Mouse (Mus musculus): ENCODE measurements around the gene Fmnl2.
A peak's percentile ranks its signal among the peaks of the same experiment; 100 is the strongest.

The Fmnl2 gene

DNA sequence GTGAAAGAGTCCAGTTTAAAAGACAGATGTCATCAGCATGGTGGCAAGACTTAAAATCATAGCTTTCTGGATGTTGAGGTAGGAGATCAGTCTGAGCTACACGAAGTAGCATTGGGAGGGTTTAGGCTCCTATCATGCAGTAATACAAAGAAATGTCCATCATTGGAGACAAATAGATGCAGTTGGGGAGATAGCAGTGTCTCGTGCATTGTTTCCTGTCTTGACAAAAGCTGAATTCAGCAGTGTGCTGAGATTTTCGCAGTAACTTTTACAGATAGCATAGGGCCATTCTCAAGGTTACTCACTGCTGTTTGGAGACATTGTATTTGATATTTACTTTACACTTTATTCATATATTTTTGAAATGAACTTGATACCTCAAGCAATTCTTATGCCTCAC lies 128.7 kb downstream of the Fmnl2 start:
- DNase-seq (ENCODE audit: low read depth, low spot score): no peak

DNA sequence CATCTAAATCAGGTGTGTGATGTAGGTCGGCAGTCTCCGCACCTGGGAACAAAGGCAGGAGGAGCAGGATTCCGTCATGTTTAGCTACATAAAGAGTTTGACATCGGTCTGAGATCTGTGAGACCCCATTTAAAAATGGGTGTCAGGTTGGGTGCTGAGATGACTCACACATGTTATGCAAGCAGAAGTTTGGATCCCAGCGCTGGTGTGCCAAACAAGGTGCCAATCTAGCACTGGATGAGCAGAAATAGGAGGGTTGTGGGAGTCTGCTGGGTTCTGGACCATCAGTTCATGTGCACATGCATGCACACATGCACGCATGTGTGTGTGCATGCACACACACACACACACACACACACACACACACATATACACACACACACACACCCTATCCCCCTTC lies 129.4 kb downstream of the Fmnl2 start:
- no peak for DNase-seq (ENCODE audit: low read depth, low spot score)

GRCm38 (mm10) chr2:52987637-52988295 lies 130.1 kb downstream of the Fmnl2 start:
- DNase-seq (ENCODE audit: low read depth, low spot score): no peak

DNA sequence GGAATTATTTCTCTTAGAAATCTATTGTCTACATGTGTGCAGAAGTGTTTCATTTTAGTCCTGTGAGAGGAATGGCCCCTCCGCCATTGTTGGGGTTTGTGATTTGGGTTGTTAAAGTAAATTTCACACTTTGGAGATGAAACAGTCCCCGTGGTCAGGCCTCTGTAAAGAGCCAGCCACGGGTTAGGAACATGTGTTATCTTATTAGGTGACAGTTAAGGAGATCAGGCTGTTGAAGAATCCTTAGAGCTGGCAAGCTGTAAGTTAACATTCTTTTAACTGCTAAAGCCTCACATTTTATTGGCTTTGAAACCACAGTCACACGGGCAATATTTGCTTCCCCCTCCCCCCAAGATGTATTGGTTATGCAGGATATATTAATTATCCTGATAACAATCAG lies 131.7 kb downstream of the Fmnl2 start:
- DNase-seq (ENCODE audit: low read depth, low spot score): no peak

GRCm38 (mm10) chr2:52990874-52991687 lies 133.4 kb downstream of the Fmnl2 start:
- DNase-seq (ENCODE audit: low read depth, low spot score): no peak

GRCm38 (mm10) chr2:52991688-52992194 lies 134.1 kb downstream of the Fmnl2 start:
- no peak for DNase-seq (ENCODE audit: low read depth, low spot score)

DNA sequence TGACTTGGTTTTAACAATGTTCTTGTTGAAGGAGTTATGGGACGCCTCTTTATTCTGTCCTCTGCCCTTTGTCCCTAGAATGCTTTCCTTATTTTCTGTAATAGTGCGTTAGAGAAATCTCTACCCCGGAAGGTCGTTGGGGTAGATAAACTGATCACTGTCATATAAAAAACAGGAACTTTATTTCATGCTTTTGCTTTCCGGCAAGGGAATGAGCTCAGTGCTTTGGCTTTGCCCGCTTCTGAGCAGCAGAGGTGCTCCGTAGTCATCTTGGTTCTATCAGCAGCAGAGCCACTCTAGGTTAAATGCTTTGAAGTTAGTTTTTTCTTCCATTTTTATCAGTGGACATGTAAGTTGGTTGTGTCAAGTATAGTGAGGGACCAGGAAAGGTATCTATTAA lies 135.6 kb downstream of the Fmnl2 start:
- DNase-seq (ENCODE audit: low read depth, low spot score): no peak

GRCm38 (mm10) chr2:52994526-52994925 lies 136.9 kb downstream of the Fmnl2 start:
- no peak for DNase-seq (ENCODE audit: low read depth, low spot score)

DNA sequence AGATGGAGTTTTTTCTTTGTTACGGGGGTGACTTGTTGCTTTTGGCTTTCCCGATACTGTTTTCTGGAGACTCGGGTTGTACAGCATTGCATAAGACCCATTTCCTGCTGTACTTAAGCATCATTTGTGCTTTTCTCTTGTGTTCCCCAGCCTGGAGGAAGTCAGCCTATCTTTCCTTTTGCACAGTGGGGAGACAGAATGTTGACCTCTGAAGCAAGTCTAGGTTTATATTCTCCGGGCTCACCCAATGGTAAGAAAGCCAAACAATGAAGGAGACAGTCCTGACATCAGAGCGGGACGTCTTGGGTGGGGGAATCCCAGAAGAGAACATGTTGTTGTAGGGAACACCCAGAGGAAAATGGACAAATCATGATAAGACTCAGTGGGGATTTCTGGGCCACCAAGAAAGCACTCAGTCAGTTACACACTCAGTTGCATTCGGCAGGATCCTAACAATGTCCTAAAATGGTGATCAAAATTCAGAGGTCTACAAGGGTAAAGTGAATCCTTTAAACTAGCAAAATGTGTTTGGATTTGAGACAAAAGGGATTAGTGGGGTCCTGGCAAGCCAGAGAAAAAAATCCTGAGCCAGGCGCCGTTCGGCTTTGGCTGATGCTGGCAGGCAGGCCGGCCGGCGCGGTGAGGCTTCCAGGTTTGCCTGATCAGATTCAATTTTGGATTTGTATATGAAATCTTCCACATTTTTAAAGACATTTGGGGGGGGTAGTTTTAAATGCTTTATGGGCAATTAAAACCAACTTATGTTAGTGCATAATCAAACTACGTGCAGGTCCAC lies 140.5 kb downstream of the Fmnl2 start:
- DNase-seq (ENCODE audit: low read depth, low spot score): no peak

DNA sequence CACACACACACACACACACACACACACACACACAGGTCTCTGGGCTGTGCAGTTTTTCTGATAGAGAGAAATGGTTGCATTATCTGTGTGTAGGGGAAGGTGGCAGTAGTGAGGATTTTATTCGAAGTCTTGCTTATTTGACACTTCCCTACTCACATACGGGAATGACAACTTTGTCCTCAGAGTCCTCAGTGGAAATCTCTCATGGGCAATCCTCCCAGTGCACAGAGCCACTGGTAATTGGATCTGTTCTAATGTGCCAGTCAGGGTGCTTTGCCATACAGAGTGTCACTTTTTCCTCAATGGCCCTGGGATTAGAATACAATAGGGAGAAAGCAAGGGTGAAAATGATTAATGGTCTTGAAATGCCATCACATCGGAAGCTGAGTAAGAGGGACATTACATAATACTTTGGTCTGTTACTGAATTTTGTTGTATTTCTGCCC lies 141.9 kb downstream of the Fmnl2 start:
- DNase-seq (ENCODE audit: low read depth, low spot score): no peak

DNA sequence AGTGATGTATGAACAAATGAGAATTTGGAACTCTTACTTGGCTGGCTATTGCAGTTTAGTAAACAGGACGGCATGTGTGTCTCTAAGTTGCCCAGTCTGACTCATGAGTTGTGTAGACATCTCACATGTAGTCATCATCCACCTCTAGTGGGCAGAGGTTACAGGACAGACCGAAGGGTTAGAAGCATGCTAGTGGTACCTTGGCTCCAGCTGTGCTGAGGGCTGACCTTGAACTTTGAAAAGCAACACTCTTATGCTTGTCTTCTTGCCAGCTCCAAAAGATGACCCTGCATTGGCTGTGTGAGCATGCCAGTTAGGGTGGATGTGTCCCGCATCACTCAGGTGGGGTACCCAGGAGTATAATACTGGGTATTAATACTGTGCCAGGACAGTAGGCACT lies 142.8 kb downstream of the Fmnl2 start:
- DNase-seq (ENCODE audit: low read depth, low spot score): no peak

GRCm38 (mm10) chr2:53006161-53006560 lies 148.5 kb downstream of the Fmnl2 start:
- no peak for DNase-seq (ENCODE audit: low read depth, low spot score)

DNA sequence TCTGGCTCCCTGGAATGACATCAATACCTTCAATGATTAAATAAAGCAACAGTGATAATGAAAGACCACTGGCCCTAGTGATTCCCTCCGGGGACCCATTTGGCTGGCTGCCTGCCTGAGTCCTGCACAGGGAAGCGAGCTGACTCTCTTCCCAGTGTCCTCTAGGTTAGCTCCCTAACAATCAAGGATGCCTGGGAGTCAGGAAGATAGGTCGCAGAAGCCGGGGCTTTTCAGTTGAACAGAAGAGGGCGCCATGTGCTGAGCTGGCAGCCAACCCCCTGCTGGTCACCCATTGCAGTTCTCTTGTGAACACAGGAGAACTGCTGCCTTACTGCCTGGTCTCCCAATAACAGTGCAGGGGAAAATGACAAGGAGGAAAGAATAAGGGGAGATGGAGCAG lies 149.5 kb downstream of the Fmnl2 start:
- DNase-seq (ENCODE audit: low read depth, low spot score): no peak

- no peak for DNase-seq (ENCODE audit: low read depth, low spot score)
Measured at GRCm38 (mm10) chr2:53013051-53013450, 155.4 kb downstream of the Fmnl2 start.

GRCm38 (mm10) chr2:53014451-53014850 lies 156.8 kb downstream of the Fmnl2 start:
- DNase-seq (ENCODE audit: low read depth, low spot score): no peak

DNA sequence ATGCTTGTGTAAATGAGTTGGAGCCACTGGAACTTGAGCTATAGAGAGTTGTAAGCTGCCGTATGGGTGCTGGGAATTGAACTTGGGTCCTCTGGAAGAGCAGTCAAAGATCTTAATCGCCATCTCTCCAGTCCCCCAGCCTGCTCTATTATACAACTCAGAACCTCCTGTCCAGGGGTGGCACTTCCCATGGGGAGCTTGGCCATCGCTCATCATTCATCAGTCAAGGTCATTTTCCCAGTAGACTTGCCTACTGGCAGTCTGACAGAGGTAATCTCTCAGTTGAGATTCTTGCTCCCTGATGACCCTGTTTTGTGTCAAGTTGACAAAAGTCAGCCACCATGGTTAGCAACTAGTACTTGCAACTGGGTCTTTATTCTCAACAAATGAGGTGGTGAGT lies 165.3 kb downstream of the Fmnl2 start:
- no peak for DNase-seq (ENCODE audit: low read depth, low spot score)

- no peak for DNase-seq (ENCODE audit: low read depth, low spot score)
Measured at GRCm38 (mm10) chr2:53026056-53026769, 168.6 kb downstream of the Fmnl2 start.

- no peak for DNase-seq (ENCODE audit: low read depth, low spot score)
Measured at GRCm38 (mm10) chr2:53028868-53029267, 171.2 kb downstream of the Fmnl2 start.

- peak; percentile 72 for DNase-seq (ENCODE audit: low read depth, low spot score)
Measured at GRCm38 (mm10) chr2:53029716-53030431, 172.2 kb downstream of the Fmnl2 start.

- no peak for DNase-seq (ENCODE audit: low read depth, low spot score)
Measured at GRCm38 (mm10) chr2:53030432-53030826, 172.8 kb downstream of the Fmnl2 start.

DNA sequence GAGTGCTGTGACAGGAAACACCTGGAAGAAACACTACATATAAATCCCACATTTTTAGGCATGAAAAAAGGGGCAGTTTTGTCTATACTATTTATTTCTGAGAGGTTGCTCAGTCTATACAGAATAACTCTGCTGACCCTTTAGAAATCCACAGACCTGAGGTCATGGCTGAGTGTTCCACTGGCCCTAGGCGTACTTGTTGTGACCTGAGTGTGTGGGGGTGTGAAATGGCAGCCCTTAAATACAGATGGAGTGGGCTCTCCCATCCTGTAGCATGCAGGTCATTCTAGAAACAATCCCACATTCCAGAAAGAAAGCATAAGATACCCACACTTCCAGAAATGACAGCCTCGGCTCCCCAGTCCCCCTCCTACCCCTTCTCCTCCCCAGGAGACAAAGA lies 180.6 kb downstream of the Fmnl2 start:
- DNase-seq (ENCODE audit: low read depth, low spot score): no peak

All from telencephalon, adult 2 months (tissue).